Mouse (Mus musculus): ENCODE data around the gene Xpnpep2. TPM values are rescaled to one million over a fixed set of nuclear protein-coding genes. Genes with fewer than 3 reads are reported as not detected.

The Xpnpep2 gene
- polyA plus RNA-seq, 1 experiment from 2014 or later = not detected

DNA sequence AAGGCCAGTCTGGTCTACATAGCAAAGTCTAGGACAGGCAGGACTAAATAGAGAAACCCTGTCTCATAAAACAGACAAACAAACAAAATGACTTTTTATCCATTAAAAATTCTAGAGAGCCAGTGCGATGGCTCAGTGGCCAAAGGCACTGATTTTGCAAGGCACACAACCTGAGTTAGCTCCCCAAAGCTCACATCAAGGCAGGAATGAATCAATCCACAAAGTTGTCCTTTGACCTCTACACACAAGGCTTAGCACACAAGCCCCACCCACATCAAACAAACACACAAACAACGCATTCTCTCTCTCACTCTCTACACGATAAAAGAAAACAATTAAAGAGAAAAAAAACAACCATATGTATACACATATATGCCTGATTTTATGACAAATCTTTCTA lies 76.2 kb downstream of the Xpnpep2 start:
- ATAC-seq (ENCODE audit: low read depth) = no peak
- H3K27ac ChIP-seq (ENCODE audit: low read length) = no peak overlapping the region
- no peaks in the 10 kb centered on the region for H3K4me1 ChIP-seq (ENCODE audit: control insufficient read depth, low read depth, low read length)
- no peak overlapping the region for H3K4me2 ChIP-seq (ENCODE audit: low read depth, low read length)
- 71% methylated on average over 3 of the region's 3 CpGs for WGBS (ENCODE audit: insufficient replicate concordance)
- H3K9ac ChIP-seq (ENCODE audit: low read depth, low read length) = no peak overlapping the region
- H3K9me3 ChIP-seq (replicated peaks; ENCODE audit: control insufficient read depth, low read length) = no peaks in the 10 kb centered on the region
- H3K36me3 ChIP-seq (ENCODE audit: control insufficient read depth, insufficient read depth) = no peaks in the 10 kb centered on the region; the same call in 1 of the 2 replicates
- H3K27me3 ChIP-seq (ENCODE audit: control insufficient read depth, insufficient read depth, low read depth, low read length) = no peaks in the 10 kb centered on the region
- no peak overlapping the region for H3K4me3 ChIP-seq (ENCODE audit: low read depth, low read length)

Other genes with a start within 250 kb of the Xpnpep2 start
- 3.5 and 4.1 TPM in 2 replicates for gene Smarca1, start 215.8 kb upstream of the Xpnpep2 start, polyA plus RNA-seq (2015; fragmentation: Nextera tagmentation; extraction: Ambion mirVana)
- gene Ocrl, start 196.3 kb upstream of the Xpnpep2 start, polyA plus RNA-seq (2015; fragmentation: Nextera tagmentation; extraction: Ambion mirVana) = 2.7 and 3.3 TPM in 2 replicates
- gene Apln, start 73.9 kb upstream of the Xpnpep2 start, polyA plus RNA-seq (2015; fragmentation: Nextera tagmentation; extraction: Ambion mirVana) = 0.13 and 0.22 TPM in 2 replicates
- 9.6 and 9.7 TPM in 2 replicates for gene Sash3, start 37.7 kb downstream of the Xpnpep2 start, polyA plus RNA-seq (2015; fragmentation: Nextera tagmentation; extraction: Ambion mirVana)
- gene Zdhhc9, start 100.2 kb downstream of the Xpnpep2 start, polyA plus RNA-seq (2015; fragmentation: Nextera tagmentation; extraction: Ambion mirVana) = 2.7 and 3.1 TPM in 2 replicates
- 5.5 and 6.0 TPM in 2 replicates for gene Utp14a, start 148.1 kb downstream of the Xpnpep2 start, polyA plus RNA-seq (2015; fragmentation: Nextera tagmentation; extraction: Ambion mirVana)
- 2.7 and 3.2 TPM in 2 replicates for gene Bcorl1, start 232.6 kb downstream of the Xpnpep2 start, polyA plus RNA-seq (2015; fragmentation: Nextera tagmentation; extraction: Ambion mirVana)

All from liver, embryonic 16.5 days (tissue).